Mouse (Mus musculus) myocyte (in vitro differentiated cells): Measurements from ENCODE around the gene Prss54.

Experiments used
- CEBPB ChIP-seq: IDR thresholded peaks from 2 replicates; pipeline ENCODE4 v1.6.1; 2011; ENCODE audit warnings: mild to moderate bottlenecking, moderate library complexity; ENCODE audit not compliant: poor library complexity, insufficient read depth, severe bottlenecking
- E2F4 ChIP-seq: IDR thresholded peaks from one replicate; pipeline ENCODE4 v1.6.1; 2011; ENCODE audit warnings: mild to moderate bottlenecking, control low read depth, moderate library complexity; ENCODE audit not compliant: insufficient read depth
- MAX ChIP-seq: IDR thresholded peaks from one replicate; pipeline ENCODE4 v1.6.1; 2011; ENCODE audit warnings: low read depth, mild to moderate bottlenecking, control low read depth
- MYOG ChIP-seq, 3 experiments: IDR thresholded peaks; one replicate each; pipeline ENCODE4 v1.6.1; 2011; ENCODE audit warnings: control low read depth in 2 of 3, low read depth in 2 of 3, mild to moderate bottlenecking in 2 of 3; ENCODE audit not compliant: insufficient read length in 2 of 3, control insufficient read depth in 1 of 3, insufficient read depth in 1 of 3
- POLR2A ChIP-seq: IDR thresholded peaks from one replicate; pipeline ENCODE4 v1.6.1; 2011; ENCODE audit warnings: low read depth, mild to moderate bottlenecking, control low read depth, moderate library complexity; ENCODE audit not compliant: insufficient read length
- SRF ChIP-seq: IDR thresholded peaks from one replicate; pipeline ENCODE4 v1.6.1; 2011; ENCODE audit warnings: low read depth; ENCODE audit not compliant: control insufficient read depth, insufficient read length
- TCF12 ChIP-seq: IDR thresholded peaks from one replicate; pipeline ENCODE4 v1.6.1; 2011; ENCODE audit warnings: mild to moderate bottlenecking, control low read depth; ENCODE audit not compliant: poor library complexity, insufficient read depth, severe bottlenecking
- USF1 ChIP-seq: IDR thresholded peaks from one replicate; pipeline ENCODE4 v1.6.1; 2011; ENCODE audit warnings: low read depth, mild to moderate bottlenecking, control low read depth, moderate library complexity

GRCm38 (mm10) chr8:95624833-95625232 is 48.7 kb upstream of the Prss54 start:
- no peak for TF ChIP-seq TCF12
- no peak for TF ChIP-seq E2F4
- TF ChIP-seq USF1 = no peak
- TF ChIP-seq POLR2A = no peak
- no peak for TF ChIP-seq CEBPB
- TF ChIP-seq MYOG (IDR thresholded peaks at IDR 0.05; ENCODE audit: control insufficient read depth in 1 of 3, insufficient read depth in 1 of 3, insufficient read length in 2 of 3, low read depth in 2 of 3) = no peak
- no peak for TF ChIP-seq MAX
- TF ChIP-seq SRF = no peak
